Mouse (Mus musculus) spleen, adult 2 months (tissue): Measurements from ENCODE around the gene Olfr457.

ENCODE experiments used
- CTCF ChIP-seq: fragments of 200-500 bp; IDR thresholded peaks from 2 replicates; pipeline ENCODE4 v1.5.1; 2011; ENCODE audit warnings: mild to moderate bottlenecking, inconsistent platforms; ENCODE audit not compliant: insufficient read depth, insufficient read length, insufficient replicate concordance; ENCODE audit errors: extremely low read depth
- POLR2A ChIP-seq: fragments of 200-500 bp; IDR thresholded peaks from 2 replicates; pipeline ENCODE4 v1.6.1; 2011; ENCODE audit warnings: low read depth, low read length, inconsistent platforms

DNA sequence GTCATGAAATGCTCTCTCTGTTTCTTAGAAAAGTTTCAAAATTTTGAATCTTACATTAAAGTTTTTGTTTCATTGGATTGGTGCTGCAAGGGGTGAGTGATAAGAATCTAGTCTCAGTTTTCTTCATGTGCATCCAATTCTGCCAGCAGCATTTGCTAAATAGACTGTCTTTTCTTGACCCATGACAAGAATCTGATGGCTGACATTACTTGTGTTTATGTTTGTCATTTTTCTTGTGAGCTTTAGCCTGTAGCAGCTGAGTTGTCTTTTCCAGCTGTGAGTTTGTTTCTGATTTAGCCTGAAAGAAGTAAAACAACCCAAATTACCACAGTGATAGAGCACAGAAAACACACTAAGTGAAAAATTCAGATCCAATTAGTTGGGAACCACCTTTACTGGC is 8.5 kb upstream of the Olfr457 start:
- TF ChIP-seq CTCF (no peak), POLR2A (no peak)
